Mouse (Mus musculus) midbrain, postnatal 0 days (tissue): ENCODE data around the gene Chil5. TPM values are rescaled to one million over a fixed set of nuclear protein-coding genes. Genes with fewer than 3 reads are reported as not detected.
"Not testable (repeated sequence)": the region's sequence is repeated elsewhere in the genome, so short reads cannot be mapped to it uniquely, and the experiment has no call there.

Experiments
- ATAC-seq: fragments of 200-750 bp; cut with Nextera tagmentation; 2 replicates; pipeline ENCODE4 v1.8.0; 2017; ENCODE audit warnings: moderate number of reproducible peaks, mild to moderate bottlenecking, moderate TSS enrichment, moderate library complexity; ENCODE audit not compliant: low FRiP score
- DNase-seq: peaks from one replicate; pipeline ENCODE4 v3.0.0-alpha.2; 2015; ENCODE audit warnings: low spot score
- H3K27ac ChIP-seq: fragments of 300-500 bp; sonication (generic); 2 replicates; pipeline ENCODE4 v1.5.1; 2014; ENCODE audit warnings: low read depth, mild to moderate bottlenecking, low read length, mixed read lengths
- H3K27me3 ChIP-seq: fragments of 300-500 bp; sonication (generic); 2 replicates; pipeline ENCODE4 v1.6.1; 2014; ENCODE audit warnings: low read length, control low read depth, mixed read lengths; ENCODE audit not compliant: insufficient read depth
- H3K36me3 ChIP-seq: fragments of 300-500 bp; sonication (generic); 2 replicates; pipeline ENCODE4 v1.6.1; 2014; ENCODE audit warnings: low read length, control low read depth, mixed read lengths; ENCODE audit not compliant: insufficient read depth
- H3K4me1 ChIP-seq: fragments of 300-500 bp; sonication (generic); 2 replicates; pipeline ENCODE4 v1.6.1; 2014; ENCODE audit warnings: mild to moderate bottlenecking, control low read depth, antibody characterized with exemption, low read length, mixed read lengths; ENCODE audit not compliant: insufficient read depth
- H3K4me2 ChIP-seq: fragments of 300-500 bp; sonication (generic); 2 replicates; pipeline ENCODE4 v1.6.1; 2014; ENCODE audit warnings: low read depth, mild to moderate bottlenecking, low read length, mixed read lengths; ENCODE audit not compliant: poor library complexity, severe bottlenecking
- H3K4me3 ChIP-seq: fragments of 300-500 bp; sonication (generic); 2 replicates; pipeline ENCODE4 v1.5.1; 2014; ENCODE audit warnings: low read depth, mild to moderate bottlenecking, low read length, moderate library complexity
- H3K9ac ChIP-seq: fragments of 300-500 bp; sonication (generic); replicated peaks from 2 replicates; pipeline ENCODE4 v1.6.1; 2014; ENCODE audit warnings: mild to moderate bottlenecking, low read length, moderate library complexity, mixed read lengths; ENCODE audit not compliant: poor library complexity, severe bottlenecking
- H3K9me3 ChIP-seq: fragments of 300-500 bp; sonication (generic); 2 replicates; pipeline ENCODE4 v1.6.1; 2016; ENCODE audit warnings: low read length, control low read depth
- CTCF ChIP-seq: IDR thresholded peaks from 2 replicates; pipeline ENCODE4 v1.5.1; 2016; ENCODE audit warnings: antibody characterized with exemption, mild to moderate bottlenecking
- WGBS: fragments of 180-500 bp; shearing (Covaris S2); extraction: QIAGEN DNeasy Blood & Tissue Kit; methylation state at CpG from one replicate; pipeline ENCODE4 v1.1.7; 2014; 5-methylcytosine and 5-hydroxymethylcytosine counted together
- polyA plus RNA-seq: library from polyadenylated mRNA; unstranded; fragments of >200 nt; fragmentation: Nextera tagmentation; extraction: Ambion mirVana; gene quantifications from 2 replicates; pipeline ENCODE4 v1.2.1, GENCODE M21; 2015
- total RNA-seq: library from RNA; depleted of rRNA; stranded (reverse); fragments of >200 nt; gene quantifications from 2 replicates; pipeline ENCODE4 v1.2.3, GENCODE M21; 2014

Gene Chil5
- total and polyA plus RNA-seq, 2 experiments from 2014 or later: not detected

DNA sequence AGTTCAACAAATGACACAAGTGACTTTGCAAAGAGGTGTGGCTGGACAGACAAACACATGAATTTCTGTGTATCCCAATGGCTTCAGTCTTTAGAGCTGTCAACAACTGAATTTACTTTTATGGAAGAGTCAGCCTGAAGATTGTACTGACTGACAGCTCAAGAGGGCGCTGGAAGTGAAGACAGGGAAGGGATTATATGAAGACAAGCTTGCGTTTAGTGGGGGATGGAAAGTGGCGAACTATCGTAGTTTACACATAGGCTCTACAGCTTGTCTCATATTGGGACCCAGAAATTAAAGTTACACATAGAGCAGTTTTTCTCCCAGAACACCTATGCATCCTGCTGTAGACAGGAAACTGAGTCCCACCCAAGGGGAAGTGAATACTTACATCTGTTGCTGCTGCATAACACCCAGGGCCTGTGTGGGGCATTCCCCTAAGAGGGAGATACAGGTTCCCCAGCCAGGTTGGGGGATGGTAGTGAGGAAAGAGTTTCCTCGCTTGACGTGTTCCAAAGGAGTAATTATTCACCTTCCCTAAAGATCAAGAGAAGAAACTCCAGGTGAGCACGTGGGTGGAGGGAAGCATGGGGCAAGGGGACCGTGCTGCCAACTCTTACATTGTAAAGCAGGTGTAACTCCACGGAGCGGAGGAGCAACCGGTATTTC, 31.8 kb downstream of the Chil5 start:
- 14% methylated on average over 11 of the region's 11 CpGs for WGBS
- H3K9ac ChIP-seq: peak overlapping the region; percentile 48; the same call in 1 of the 2 replicates

DNA sequence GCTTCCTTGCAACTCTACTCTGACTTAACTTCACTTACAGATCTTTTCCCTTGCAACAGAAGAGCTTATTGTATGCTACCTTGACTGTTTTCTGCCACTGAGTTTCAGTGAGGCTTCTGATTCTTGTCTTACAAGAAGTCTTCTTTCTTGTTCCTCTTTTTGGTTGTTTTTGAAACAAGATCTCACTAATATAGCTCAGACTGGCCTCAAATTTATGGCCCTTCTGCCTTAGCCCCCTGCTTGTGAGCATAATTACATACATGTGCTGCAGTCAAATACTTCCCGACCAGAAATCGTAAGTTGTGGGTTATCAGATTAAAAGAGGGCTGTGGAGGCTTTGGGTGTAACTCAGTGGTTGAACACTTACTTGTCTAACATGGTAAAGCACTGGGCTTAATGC, 37.9 kb downstream of the Chil5 start:
- no peak overlapping the region for H3K27ac ChIP-seq
- no peak overlapping the region for H3K4me3 ChIP-seq
- H3K9ac ChIP-seq: no peak overlapping the region
- TF ChIP-seq CTCF: no peak
- H3K4me1 ChIP-seq: no peaks in the 10 kb centered on the region
- 78% methylated on average over 2 of the region's 2 CpGs for WGBS
- DNase-seq (no peak), ATAC-seq (no peak)
- H3K36me3 ChIP-seq: no peaks in the 10 kb centered on the region
- no peak overlapping the region for H3K4me2 ChIP-seq
- no peaks in the 10 kb centered on the region for H3K9me3 ChIP-seq
- no peaks in the 10 kb centered on the region for H3K27me3 ChIP-seq

More for the DNA sequence above, 31.8 kb downstream of the Chil5 start:
- peak overlapping the region; percentile 63 for H3K4me2 ChIP-seq
- H3K27me3 ChIP-seq: no peaks in the 10 kb centered on the region
- H3K27ac ChIP-seq: no peak overlapping the region
- H3K4me3 ChIP-seq: peak overlapping the region; percentile 35
- H3K4me1 ChIP-seq: 0 out of 2 replicates have a peak, but pooled peaks cover 3% of the 10 kb centered on the region
- DNase-seq (peak; percentile 1), ATAC-seq (peak; percentile 36; the same call in 1 of the 2 replicates)
- H3K9me3 ChIP-seq: no peaks in the 10 kb centered on the region
- no peaks in the 10 kb centered on the region for H3K36me3 ChIP-seq
- TF ChIP-seq CTCF: peak; percentile 40

DNA sequence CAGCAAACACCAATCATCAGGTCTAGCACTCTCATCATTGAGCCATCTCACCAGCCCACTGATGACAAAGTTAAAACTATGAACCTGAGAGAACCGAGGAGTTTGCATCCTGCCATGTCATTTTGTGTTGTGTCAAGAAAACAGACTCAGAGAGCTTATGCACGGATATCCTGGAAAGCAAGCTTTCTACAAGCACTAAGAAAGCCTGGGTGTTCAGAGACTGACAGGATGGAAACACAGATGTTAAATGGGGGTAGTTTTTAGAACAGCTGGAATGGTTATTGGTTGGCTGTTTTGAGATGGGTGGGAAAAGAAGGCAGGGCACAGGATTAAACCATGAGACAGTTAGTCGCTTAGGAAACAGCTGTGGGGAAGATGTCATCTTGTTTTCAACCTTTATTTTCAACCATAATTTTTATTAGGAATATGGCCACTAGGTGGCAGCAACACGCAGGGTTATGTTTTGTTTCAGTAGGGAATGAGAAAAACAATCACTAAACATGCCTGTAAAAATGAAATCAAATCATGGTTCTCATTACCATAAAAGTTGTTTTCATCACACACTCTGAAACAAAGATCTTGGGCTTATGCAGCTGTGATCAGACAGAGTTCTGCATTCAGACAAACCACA, 40.8 kb downstream of the Chil5 start:
- Histone ChIP-seq H3K27ac (no peak overlapping the region), H3K9me3 (no peaks in the 10 kb centered on the region), H3K9ac (no peak overlapping the region), H3K4me3 (no peak overlapping the region), H3K4me2 (no peak overlapping the region), H3K36me3 (no peaks in the 10 kb centered on the region), H3K27me3 (no peaks in the 10 kb centered on the region), H3K4me1 (no peaks in the 10 kb centered on the region)
- DNase-seq: peak; percentile 77
- WGBS: 26% methylated on average over 4 of the region's 4 CpGs
- peak; percentile 86 for TF ChIP-seq CTCF
- peak; percentile 56; the same call in 1 of the 2 replicates for ATAC-seq

DNA sequence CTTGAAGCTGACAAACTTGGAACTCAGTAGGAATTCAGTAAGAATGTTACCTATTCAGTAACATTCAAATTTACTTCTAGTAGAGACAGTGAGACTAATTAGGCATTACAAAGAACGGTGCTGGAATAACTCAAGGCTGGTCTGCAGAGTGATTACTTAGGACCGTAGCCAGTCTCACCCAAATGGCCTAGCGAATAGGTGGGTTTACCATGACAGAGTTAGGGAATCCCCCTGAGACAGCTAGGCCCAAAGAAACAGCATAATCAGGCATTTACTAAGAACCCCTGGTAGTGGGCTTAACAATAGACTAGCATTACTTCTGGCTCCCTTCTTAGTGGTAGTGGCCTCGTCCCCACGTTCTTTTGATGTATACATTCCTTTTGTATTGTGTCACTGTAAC, 43.0 kb downstream of the Chil5 start:
- H3K36me3 ChIP-seq, DNase-seq, H3K4me2 ChIP-seq, H3K9ac ChIP-seq, H3K9me3 ChIP-seq, H3K27ac ChIP-seq, ATAC-seq, H3K27me3 ChIP-seq, H3K4me3 ChIP-seq, H3K4me1 ChIP-seq: not testable (repeated sequence)
- WGBS: 40% methylated on average over 5 of the region's 5 CpGs

DNA sequence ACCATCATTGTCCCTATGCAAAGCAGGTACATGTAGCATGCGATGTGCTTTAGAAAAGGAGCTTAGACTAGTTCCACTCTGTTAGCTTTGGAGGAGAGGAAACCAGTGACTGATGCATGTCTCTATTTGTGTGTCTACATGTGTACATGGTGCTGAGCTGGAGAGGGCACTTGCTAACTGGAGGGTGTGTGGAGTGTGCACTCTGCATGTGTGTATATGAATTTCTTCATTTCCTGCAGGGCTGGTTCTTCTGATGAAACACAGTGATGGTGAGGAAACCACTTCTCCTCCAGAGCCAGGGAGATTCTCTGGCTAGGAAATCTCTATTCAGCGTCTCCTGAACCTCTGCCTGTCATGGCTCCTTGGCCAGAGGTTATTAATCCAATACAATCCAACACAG, 58.4 kb downstream of the Chil5 start:
- H3K27ac ChIP-seq: no peak overlapping the region
- ATAC-seq (no peak), DNase-seq (no peak)
- no peak for TF ChIP-seq CTCF
- no peaks in the 10 kb centered on the region for H3K27me3 ChIP-seq
- no peaks in the 10 kb centered on the region for H3K4me1 ChIP-seq
- H3K4me2 ChIP-seq: no peak overlapping the region
- no peaks in the 10 kb centered on the region for H3K9me3 ChIP-seq
- no peak overlapping the region for H3K4me3 ChIP-seq
- no peak overlapping the region for H3K9ac ChIP-seq
- peaks cover 10% of the 10 kb centered on the region for H3K36me3 ChIP-seq
- WGBS: 78% methylated on average over 2 of the region's 2 CpGs

DNA sequence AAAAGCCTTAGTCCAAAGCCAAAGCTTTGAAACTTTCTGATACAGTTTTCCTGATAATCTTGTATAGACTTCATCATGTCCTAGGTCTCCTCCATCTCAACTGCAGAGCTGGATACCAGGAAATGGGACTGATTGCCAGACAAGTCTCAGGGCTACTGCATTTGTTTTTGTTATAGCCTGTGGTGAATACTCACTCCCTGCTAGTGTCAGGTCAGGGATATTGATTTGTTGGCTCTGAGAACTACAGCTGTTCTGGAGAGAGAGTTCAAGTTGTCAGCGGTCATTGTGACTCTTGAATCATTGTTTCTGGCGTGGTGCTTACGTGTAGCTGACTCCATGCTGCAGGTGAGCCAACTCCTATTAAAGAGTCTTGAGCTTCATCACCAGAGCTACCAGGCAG, 59.2 kb downstream of the Chil5 start, which contains the start of gene Ovgp1:
Gene Ovgp1, plus strand, starts transcription at position 301 of the 400 bp plus-strand sequence.
- H3K4me2 ChIP-seq: no peak within 1 kb of the TSS
- H3K9ac ChIP-seq: no peak within 1 kb of the TSS
- no peaks in the 10 kb centered on the region for H3K4me1 ChIP-seq
- no peak for DNase-seq
- peaks cover 17% of the 10 kb centered on the region for H3K36me3 ChIP-seq
- no peaks in the 10 kb centered on the region for H3K9me3 ChIP-seq
- no peak for ATAC-seq
- no peak for TF ChIP-seq CTCF
- no peak within 1 kb of the TSS for H3K27ac ChIP-seq
- WGBS: 83% methylated on average over 3 of the region's 3 CpGs
- no peaks in the 10 kb centered on the region for H3K27me3 ChIP-seq
- H3K4me3 ChIP-seq: no peak within 1 kb of the TSS
